Mouse (Mus musculus) gastrocnemius, postnatal 25 days (tissue): Measurements from ENCODE around the gene Fam107b. TPM values are rescaled to one million over a fixed set of nuclear protein-coding genes. Genes with fewer than 3 reads are reported as not detected.
A peak's percentile ranks its signal among the peaks of the same experiment; 100 is the strongest.

ENCODE experiments used
- DNase-seq: peaks from one replicate; pipeline ENCODE4 v3.0.0; 2022
- total RNA-seq, 2 experiments: library from RNA; stranded (reverse); gene quantifications; 1 replicate in 1 of 2; 2 replicates in 1 of 2; pipeline ENCODE4 v1.2.3; 2021

Fam107b gene
- total RNA-seq, 2 experiments from 2014 or later: 2.2 to 2.7 TPM

DNA sequence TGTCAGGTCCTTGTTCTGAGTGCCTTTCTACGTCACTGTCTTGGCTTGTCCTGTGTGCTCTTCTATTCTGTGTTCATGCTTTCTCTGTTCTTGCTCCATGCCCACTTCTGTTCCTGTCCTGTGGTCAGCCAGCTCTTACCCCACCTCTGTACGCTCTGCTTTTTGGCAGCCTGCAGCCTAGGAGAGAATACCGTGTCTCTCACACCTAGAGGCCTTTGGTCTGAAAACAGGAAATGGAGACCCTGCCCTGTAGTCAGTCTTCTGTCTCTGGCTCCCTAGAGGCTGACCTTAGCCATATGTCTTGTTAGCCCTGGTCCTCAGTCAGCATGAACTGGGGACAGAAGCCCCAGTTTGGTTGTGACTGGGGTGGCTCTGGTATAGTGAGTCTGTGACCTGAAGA is 170.0 kb downstream of the Fam107b start:
- DNase-seq: no peak

DNA sequence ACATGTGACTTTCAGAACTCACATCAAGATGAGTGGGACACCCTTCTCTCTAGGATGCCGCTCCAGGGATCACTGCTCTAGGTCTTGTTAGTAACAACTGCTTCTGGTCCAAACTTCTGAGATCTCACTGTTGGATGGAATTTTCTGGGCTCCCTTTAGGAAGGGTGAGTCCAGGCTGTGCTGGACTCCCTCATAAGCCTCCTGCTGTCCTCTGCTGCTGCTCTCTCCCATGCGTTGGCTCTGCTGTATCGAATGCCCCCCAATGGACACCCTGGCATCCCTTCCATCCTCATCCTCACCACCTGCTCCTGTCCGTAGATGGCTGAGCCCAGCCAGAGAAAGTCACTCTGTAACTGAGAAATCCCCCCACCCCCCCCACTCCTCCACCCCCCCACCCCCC is 170.4 kb downstream of the Fam107b start:
- no peak for DNase-seq

DNA sequence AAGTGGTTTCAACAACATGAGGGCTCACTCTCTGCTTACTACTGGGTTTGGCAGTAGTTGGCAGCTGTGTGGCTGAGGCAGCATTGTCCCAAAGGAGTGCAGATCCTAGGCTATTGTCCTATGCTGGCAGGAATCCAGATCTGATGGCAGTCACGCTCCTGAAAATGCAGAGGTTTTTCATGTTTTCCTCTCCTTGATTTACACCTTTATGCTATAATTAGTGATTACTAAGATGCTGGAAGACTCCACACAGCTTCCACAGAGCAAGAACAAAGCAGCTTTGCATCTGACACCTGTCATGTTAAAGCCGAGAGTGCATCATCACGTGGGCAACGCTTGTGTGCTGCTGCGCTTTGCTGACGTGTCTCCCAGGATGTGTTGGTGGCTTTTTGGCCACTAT is 172.2 kb downstream of the Fam107b start:
- no peak for DNase-seq

DNA sequence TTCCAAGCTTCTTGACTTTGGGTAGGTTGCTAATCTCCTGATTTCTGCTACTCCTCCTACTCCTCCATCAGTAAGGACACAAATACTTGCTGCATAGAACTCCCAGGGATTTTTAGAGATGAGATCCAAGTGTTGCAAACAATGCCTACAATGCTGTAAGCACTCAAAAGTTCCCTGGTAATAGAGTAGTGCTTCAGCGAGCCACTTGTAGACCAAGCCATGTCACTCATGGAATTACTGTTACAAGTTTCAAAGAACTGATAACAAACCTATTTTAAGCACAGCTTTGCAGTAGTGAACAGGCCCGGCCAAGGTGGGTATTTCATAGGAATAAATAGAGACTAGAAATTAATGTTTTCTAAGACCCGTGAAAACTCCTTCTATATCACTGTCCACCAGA is 174.8 kb downstream of the Fam107b start:
- DNase-seq: no peak

DNA sequence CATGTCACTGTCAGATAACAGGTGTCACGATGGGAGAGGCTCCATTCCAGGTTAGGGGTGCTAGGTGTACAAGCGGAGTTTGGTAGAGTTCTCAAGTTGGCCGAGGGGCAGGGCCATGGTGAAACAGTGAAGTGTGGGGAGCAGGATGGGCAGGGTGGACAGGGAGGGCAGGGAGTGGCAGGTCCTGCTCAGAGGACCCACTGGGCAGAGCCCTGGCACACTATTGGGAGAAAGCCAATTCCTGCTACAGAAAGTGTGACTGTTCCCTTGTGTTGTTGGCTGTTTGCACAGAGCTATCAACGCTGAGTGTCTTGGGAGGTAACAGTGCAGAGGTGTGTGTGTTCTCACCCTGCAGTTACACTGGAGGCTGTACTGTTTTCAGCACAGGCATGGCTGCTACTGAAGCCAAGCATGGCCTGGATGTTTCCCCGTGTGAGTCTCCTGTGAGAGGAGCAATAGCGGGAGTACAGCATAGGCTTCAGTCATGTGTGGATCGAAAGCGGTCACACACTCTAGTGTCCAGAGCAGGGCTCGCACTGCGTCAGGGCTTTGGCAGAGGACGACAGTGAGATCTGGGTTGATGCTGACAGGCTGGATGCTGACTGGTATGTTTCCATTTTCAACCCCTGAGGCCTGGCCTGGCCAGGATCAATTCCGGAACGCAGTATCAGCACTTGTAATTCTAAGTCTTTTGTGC is 175.8 kb downstream of the Fam107b start:
- no peak for DNase-seq

DNA sequence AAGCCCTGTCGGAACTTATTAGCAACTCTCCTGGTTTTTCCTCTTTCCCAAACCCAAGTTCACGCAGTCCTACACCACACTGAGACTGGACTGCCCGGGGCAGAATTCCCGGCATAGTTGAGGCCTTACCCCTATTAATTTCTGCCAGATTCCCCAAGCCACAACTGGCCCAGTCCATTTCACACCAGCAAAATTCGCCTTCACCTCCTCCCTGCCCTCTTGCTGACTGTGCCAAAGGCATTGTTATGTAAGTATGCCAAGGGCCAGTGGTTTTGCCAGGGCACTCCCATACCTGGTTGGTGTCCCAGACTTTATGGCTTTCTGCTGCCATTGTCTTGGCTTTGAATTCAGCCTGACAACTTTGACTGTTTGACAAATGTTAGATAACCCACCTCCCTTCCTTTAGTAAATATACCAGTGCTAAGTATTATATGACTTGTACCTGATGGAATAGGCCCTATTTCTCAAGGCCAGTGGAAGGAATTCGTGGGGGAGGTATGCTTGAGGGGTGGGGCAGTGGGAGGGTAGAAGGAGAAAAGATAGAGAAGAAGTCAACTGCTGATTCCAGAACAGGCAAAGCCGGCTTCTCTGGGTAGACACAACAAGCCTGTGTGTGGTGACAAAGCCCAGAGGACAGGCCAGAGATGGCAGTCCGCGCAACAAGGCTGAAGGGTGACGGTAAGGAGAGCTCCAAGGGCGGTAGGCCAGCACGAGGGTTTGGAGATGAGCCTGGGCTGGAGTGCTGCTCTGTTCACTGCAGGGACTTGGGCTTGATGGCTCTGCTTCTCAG is 178.6 kb downstream of the Fam107b start:
- peak; percentile 42 for DNase-seq

GRCm38 (mm10) chr2:3749504-3750024 is 179.3 kb downstream of the Fam107b start:
- DNase-seq: no peak

GRCm38 (mm10) chr2:3750126-3750525 is 179.8 kb downstream of the Fam107b start:
- no peak for DNase-seq

- no peak for DNase-seq
Observed at GRCm38 (mm10) chr2:3752365-3752764, 182.1 kb downstream of the Fam107b start.

GRCm38 (mm10) chr2:3752893-3753292 is 182.6 kb downstream of the Fam107b start:
- DNase-seq: no peak

DNA sequence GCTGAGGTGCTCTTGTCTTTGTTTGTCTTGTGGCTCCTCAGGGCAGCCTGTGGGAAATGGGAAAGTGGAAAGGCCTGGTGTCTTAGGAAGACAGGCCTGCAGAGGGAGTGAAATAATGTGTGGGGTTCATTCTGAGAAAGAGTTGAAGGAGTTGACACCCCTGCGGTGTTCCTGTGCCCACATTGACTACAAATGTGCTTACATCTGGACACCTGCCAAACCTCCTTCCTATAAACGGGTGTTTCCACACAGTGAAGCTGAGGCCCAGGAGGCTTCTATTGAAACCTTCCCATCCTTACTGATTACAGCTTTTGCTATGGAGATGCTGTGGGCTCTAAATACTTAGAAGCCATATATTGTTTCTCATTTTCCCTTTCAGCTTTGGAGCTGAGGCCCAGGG is 183.5 kb downstream of the Fam107b start:
- no peak for DNase-seq

DNA sequence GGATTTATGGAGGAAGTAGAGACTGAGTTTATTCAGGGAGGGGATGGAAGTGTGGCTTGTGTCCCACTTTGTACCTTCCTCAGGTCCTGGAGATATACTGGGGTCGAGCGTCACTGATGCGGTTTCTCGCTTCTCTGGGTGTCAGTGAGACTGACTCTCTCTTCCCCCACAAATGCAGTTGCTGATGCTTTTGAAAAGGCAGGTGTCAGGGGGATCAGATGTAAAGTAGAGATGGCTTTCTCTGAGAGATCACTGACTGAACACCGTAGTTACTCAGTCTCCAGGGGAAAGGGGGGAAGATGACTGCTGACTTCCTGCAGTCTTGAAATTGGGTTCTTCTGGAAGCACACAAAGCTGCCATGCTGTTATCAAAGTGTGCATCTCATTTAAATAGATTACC is 185.6 kb downstream of the Fam107b start:
- no peak for DNase-seq

- DNase-seq: no peak
Observed at GRCm38 (mm10) chr2:3758406-3758805, 188.1 kb downstream of the Fam107b start.

DNA sequence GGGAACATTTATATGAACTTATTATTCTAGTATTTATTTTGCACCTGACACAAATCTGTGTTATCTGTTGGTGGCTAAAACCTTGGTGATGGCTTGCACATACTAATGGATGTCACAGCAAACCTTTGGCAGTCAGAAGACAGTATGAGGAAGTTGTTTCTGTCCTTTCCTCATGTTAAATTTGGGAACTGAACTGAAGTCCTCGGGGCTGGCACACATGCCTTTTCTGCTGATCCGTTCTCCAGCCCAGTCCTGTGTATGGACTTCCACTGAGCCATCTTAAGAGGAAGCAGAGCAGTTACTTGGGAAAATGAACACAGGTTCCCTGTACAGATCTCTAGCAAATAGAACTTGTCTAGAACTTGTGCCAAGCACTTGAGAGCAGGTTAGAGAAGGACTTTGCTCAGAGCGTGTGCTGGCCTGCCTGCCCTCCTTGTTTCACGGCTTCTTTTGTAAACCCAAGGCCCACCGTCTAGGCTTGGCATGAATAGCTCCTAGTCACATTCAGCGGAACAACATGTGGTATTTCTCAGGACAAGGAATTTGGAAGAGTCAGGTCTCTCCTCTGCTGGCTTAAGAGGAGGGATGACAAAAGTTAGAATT is 190.0 kb downstream of the Fam107b start:
- no peak for DNase-seq

DNA sequence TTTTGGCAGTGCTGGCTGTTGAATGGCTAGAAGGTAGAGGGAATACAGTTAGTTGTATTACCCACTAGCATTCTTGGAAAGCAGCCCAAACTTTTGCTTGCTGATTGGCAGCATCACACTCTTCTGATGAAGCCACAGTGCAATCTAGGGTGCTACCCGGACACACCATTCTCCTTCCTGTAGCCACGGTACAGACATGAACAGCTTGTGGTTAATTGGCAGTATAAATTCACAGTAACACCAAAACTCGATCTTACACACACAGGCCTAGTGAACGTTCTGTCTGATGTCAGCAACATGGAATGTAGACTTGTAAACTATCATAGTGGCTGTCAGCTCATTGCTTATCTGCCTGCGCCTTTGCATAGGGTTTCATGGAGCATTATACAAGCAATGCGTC is 193.8 kb downstream of the Fam107b start:
- DNase-seq: no peak

- peak; percentile 28 for DNase-seq
Observed at GRCm38 (mm10) chr2:3765957-3766783, 195.9 kb downstream of the Fam107b start.

DNA sequence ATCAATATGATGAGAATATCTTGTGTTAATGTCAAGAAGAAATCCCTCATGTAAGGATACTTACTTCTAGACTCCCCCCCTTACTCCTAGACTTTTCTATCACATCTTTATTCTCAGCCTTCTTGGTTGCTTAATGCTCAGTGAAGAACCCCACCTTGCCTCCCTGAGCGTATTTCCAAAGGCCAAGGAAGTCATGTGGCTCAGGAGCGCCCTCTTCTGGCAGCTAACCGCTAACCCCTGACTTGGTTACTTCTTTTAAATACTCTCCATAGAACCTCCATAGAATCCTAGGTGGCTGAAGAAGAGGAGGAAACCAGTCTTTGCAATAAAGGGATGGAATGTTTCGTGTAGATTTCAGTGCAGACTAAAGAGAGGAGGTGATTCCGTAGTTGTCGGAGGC is 199.0 kb downstream of the Fam107b start:
- DNase-seq: peak; percentile 27

DNA sequence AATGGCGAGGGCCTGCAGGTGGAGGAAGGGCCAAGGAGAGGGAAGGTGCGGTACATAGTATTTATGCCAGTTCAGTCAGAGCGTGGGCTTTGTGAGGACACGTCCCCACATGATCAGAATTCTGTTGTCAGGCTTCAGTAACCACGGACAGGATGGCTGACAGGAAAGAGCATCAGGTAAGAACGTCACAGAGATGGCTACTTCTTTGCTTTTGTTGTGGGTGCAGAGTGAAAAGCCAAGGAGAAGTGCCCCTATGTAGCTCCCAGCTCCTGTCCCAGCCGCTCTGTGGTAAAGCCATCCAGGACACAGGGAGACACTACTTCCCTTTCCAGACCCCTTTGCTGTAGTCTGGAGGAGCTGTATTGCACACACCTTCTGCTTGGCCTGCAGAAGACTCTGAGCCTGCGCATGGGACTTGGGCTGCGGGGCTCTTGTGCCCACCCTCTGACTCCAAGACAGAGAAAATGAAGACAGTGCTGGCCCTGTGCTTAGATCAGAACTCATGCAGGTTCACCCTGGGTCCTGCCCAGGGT is 199.6 kb downstream of the Fam107b start:
- no peak for DNase-seq

DNA sequence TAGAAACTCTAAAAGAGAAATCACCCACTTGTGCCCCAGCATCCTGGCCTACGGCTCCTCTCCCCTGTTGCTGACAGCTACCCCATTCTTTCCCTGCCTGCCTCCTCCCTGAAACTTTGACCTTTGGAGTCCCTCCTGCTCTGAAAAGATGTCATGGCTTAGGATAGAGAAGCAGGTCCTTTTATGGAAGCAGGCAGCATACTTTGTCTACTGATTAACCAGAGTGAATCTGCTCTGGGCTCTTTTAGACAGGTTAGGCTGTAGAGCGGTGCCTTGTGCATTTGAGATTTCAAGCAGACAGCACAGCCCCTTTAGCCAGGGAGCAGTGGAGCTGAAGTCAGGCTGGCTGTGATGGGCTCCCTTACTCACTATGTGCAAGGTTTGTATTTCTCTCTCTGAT is 200.1 kb downstream of the Fam107b start:
- no peak for DNase-seq

DNA sequence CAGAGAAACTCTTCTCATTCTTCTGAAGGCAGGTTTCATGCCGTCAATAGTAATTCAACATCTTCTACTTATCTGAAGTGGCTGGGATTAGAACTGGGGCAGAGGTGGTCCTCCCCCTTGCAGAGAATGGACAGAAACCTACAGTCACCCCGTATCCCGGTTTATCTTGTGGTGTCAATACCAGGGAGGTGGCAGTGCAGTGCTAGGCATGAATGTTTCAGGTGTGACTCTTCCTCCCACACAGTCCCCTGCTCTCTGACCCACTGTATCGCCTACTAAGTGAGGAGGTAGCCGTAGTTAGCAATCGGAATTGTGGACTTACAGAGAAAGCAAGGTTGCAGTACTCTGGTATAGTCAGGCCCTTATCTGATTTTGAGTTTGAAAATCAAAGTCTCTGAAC is 201.2 kb downstream of the Fam107b start:
- DNase-seq: no peak

DNA sequence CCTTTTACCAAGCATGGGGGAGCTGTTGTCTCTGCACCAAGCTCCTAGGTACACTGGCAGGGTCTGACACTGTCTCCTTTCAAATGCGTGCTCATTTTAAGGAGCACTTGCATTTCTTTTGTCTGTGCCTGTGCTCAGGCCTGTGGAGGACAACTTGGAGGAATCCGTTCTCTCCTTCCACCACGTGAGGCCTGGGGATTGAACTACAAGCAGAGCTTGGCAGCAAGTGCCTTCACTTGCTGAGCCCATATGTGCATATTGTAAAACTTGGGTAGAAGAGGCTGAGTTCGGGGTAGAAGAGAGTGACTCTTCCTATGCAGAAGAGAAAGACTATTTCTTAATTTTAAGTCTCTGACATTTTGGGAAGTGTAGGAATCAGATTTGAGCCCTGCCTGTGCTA is 202.8 kb downstream of the Fam107b start:
- DNase-seq: no peak

- no peak for DNase-seq
Observed at GRCm38 (mm10) chr2:3775569-3775968, 205.3 kb downstream of the Fam107b start.
